Mouse (Mus musculus): ENCODE results near the gene Cfap65.

Gene Cfap65

DNA sequence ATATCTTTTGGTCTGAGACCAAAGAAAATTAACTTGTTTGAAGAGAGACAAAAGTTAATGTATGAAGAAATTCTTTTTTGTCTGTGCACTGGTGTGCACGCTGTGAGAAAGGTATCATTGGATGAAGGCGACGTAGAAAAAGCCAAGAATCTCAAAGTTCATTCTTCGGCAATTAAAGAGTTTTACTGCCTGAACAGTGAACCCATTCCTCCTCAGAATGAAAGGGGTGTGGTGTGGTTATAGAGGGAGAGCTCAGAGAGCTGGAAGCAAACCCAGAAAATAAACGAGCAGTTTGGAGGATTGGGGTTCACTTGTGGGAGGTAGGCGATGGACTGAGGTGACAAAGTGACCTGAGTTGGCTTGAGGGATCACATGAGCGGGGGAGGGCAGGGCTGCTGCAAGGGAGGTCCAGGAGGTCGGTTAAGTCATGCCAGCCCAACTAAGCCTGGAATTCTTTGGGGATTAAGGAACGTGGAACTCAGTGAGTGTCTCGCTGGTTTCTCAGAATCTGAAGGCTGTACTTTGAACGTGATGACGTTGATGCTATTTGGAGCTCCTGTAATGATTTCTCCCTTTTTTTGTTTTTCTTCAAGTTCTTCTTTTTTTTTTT, 927 bp upstream of the Cfap65 start:
- peak; percentile 71 for DNase-seq

DNA sequence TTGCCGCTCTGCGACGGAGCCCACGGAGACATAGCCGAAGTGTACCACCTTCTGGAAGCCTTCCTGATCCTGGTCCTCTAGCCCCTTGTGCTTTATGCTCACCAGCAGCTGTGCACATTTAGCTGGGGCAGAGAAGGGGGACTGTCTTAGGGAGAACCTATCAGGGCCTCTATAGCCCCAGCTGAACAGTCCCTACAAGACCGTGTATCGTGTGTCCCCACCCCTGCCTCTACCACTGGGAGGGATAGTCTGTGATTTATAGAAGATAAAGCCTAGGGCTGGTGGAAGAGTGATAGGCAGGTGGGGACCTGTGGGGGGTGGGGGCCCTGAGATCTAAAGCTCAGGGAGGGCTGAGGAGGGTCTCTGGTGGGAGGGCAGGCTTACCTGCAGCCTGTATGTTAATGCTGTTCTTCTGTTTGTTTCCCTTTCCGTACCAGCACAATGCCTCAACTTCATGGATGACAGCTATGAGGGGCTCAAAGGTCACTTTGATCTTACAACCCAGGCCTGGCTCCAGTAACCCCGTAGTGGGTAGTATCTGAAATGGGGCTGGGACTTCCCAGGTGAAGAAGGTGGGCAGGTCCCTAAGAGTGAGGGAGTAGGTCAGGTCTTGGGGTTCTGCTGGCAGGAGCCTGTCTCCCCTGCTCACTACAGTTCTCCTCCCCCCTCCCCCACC, 7.6 kb downstream of the Cfap65 start:
- DNase-seq: no peak

DNA sequence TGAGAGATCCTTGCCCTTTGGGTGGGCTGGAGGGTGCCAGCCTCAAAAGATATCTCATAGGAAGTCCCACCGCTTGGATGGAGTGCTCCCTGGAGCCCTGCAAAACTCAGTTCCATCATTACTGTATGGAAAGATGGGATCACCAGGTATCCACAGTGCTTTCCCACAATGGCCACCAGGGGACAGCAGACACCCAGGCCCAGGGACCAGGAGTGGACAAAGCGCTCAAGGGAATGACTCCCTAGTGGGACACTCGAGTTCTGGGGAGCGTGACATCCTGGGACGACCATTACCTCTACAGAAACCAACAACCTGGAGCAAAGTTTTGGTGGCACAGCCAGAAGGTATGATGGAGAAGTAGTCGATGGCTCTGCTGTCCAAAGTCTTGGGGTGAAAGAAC, 8.7 kb downstream of the Cfap65 start:
- peak; percentile 73 for DNase-seq

DNA sequence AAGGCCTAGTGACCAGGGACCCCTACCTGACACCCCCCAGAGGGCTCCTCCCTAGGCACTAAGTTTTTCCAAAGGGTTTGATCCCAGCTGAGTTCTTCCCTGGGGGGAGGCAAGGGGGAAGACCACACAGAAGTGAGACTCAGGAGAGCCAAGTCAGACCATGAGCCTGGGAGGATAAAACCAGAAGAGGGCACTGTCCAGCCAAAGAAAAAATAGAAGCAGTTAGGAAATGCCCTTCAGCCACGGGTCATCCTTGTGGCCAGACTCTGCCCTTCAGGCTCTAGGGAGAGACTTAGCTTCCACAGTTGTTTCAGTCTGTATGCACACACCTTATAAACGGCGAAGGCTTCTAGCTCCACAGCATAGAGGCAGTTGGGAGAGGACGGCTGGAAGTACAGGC, 10.9 kb downstream of the Cfap65 start:
- no peak for DNase-seq

DNA sequence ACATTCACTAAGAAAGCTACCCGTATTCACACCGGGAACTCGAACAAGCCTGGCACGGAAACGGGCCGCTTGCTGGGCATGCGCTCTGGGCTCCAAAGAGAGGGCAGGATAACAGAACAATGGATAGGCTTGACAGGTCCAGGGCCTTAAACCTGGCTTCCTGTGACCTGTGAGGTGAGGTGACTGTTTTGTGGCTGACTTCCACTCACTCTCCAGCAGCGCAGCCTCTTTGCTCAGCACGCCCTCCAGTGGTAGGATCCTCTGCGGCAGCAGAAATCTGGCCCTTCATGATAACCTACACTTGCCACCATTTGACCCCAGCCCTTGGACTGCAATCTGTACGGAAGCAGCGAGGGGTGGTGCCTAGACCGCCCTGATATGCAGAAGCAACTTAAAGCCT, 19.7 kb downstream of the Cfap65 start:
- peak; percentile 36 for DNase-seq

DNA sequence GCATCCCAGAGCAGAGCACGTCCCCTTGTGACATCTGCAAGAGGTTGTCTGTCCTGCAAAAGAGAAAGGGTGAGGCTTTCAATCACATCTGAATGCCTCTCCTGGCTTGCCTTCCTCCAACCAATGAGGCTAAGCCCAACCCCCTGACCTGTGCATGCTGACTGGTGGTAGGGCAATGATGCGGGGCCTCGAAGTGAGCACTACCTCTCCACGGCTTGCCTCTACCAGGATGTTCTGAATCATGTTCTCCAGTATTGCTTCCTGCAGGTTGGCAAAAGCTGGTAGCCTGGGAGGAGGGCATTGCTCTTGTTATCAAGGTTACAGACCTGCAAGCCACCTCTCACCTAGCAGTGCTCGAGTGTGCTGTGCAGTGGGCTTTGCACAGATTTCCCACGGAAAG, 33.2 kb downstream of the Cfap65 start:
- no peak for DNase-seq

DNA sequence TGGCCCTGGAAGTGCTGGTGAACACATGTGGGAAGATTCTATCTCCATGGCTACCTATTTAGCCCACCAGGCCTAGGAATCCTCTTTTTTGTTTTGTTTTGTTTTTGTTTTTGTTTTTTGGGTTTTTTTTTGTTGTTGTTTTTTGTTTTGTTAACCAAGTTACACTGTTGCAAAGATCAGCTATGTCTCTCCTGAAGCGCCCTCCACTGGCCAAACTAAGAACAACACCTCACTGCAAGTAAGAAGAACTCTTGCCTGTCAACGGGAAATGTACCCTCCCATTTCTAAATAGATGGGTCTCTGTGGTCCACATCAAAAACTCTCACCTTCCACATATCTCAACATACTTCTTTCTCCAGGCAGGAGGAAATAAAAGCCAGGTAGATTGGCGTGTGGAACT, 33.7 kb downstream of the Cfap65 start:
- DNase-seq: peak; percentile 51

DNA sequence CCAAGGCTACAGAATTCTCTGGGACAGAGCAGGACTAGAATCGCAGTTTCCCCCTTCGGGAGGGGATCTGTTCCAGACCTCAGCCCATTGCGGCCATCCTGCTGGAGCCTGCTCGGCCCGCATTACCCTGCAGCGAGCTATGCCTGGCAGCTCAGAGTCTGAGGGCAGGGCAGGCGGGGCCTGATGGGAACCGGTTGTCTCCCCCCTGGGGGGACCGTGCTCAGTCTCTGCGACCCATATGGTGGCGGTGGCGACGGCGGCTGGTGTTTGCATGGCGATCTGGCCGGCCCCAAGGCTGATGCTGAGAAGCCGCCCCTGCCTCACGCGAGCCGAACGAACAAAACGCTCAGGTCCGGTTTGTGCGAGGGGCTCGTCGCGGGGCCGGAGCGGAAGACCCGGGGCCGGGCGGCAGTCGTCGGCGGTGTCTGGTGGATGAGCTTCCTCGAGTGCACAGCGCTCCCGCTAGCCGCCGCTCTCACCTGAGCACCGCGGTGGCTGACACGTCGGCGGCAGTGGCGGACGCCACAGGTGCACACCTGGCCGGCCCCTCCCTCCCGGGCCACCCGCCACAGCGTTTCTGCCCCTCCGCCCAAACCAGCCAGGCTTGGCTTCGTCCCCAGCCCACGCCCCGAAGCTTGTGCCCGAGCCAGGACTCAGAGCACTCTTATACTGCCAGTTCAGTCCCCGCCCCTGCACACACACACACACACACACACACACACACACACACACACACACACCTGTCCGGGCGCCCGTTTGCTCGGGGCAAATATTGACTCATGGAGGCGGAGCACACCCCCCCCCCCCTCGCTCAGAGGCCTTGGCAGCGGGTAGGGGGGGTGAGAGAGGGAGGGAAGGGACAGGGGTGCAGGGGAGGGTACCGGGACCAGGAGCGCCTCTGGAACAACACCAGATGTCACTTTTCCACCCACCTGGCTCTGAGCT, 34.8 kb downstream of the Cfap65 start:
- peak; percentile 59 for DNase-seq

DNA sequence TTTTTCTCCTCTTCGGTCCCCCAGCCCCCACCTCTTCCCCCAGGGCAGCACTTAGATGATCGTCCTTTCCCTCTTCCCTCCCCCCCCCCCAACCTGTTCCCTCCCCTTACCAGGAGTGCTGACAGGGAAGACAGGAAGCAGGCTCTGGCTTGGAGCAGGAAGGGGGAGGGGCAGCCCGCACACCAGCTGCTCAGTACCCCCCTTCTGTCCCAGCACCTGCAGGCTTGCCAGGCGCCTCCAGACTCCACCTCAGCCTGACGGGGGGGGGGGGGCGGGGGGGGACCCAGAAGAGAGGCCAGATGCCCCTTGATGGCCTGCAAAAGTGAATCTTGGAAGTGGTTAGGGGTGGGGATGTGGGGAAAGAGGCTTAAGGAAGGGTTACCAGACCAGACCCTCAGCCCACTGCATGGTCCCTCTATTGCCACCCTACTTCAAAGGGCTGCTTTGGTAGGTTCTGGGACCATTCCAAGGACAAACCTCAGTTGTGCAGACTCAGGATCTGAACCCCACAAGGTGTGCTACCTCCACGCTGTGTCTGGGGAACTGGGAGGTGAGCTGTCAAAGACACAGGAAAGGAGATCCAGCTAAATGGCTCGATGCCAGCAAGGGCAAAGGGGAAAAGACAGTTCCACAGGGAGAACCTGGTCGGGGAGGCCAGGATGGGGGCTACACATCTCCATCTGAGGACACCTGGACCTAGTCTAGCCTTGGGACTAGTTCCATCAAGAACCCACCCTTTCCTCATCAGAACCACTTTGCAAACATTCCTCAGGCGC, 36.6 kb downstream of the Cfap65 start:
- peak; percentile 38 for DNase-seq

DNA sequence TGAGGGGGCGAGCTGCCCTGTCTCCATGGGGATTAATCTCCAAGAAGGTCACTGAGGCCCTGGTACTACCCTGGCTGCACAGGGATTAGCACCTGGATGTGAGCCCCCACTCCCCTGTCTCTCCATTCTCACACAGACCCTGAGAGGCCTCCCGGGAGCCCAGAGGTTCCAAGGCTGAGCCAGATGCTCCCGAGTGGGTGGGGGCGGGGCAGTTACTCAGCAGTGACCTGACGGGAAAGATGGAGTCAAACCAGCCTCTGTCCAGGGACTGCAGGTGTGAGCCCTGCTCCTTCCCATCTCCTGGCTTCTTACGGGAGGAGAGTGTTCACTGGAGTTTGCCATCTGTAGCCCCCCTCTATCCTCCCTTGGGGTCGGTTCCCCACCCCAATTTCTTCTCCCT, 37.4 kb downstream of the Cfap65 start:
- no peak for DNase-seq

DNA sequence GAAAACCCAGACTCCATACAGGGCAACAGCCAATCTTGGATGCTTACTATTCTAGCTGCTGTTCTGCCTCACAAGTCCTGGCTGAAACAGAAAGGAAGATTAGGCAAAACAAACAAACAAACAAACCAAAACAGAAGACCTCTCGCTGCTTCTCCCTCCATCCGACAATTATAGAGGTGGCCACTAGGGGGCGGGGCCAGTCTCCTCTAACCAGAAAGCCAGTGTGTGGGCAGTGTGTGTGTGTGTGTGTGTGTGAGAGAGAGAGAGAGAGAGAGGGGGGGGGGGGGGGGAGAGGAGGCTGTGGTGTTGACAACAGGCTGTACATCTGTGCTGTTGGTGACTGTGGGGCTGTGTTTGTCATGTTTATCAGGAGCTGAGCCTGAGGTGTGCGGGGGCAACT, 40.4 kb downstream of the Cfap65 start:
- peak; percentile 56 for DNase-seq

DNA sequence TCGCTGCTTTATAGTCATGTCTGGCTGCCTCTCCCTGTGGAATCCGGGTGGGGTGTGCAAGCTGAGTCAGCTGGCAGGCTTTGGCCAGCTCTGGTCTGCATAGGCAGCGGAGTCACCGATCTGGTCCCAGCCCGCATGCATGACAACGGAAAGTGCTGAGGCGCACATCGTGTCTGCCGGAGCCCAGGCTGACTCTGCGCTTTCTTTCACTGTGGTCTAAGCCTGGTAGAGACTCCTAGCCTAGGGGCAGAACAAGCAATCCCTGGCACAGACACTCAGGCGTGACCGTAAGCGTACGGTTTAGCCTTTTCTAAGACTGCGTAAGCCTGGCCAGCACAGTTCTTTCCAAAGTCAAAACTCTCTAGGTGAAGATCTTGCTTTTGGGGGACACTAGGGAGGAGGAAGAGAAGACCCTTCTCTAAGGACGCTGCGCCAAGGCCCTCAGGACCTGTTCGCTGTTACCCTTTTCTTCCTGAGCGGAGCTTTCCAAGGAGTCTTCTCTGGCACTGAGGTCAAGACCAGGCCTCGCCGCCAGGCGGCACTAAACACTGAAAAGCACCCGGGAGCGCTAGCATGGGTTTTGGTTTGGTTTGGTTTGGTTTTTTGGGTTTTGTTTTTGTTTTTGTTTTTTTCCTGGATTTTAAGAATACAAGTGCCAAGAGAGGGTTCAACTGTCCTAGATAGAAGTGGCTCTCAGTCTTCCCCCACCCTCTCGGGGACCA, 42.1 kb downstream of the Cfap65 start, which contains the start of gene Cryba2:
TSS of gene Cryba2 (minus strand) at position 10 of the 722 bp plus-strand sequence.
- DNase-seq: peak; percentile 52

DNA sequence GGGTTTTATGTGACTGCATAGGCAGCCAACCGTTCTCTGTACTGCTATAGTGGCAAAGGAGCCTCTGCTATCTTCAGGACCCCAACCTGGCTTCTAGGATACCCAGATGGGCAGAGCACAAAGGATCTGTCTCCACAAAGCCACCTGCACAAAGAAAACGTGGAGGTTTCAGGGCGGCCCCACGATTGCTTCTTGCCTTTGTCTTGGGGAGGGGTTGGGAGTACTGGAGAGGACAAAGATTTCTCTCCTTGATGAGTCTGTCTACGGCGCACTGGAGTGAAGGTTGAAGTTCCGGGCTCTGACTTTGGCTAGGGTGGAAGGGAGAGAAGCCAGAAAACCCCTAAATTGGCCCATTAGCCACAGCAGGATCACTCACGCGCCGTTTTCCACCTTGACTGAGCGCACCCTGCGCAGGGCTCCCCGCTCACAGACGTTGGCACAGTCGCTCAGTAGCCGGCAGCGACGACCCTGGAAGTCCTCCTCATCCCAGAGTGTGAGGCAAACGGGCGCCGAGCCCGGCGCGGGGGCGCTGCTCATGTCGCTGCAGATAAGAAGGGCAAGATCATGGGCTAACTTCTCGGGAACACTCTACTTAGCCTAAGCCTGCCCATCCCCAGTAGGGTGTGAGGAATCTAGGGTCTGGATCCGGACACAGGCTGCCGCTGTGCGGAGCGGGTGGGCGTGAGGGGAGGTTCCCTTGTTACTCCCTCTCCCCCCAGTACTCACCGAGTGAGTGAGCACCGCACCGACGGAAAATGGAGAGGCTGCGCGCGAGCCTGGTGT, 42.9 kb downstream of the Cfap65 start:
- no peak for DNase-seq

DNA sequence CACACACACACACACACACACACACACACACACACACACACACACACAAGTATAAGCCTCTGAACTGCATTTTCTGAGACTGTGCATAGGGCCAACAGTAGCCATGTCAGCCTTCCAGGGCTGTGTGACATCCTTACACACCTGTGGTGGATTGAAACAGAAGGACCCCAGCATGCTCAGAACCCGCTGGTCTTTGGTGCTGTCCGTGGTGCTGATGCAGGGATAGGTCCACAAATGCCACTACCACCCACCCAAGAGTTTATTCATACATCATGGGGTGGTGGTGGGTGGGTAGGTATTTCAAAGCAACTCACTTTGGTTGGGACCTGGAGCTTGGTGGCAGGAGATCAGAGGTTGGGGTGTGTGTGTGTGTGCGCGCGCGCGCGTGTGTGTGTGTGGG, 43.9 kb downstream of the Cfap65 start:
- peak; percentile 44 for DNase-seq

DNA sequence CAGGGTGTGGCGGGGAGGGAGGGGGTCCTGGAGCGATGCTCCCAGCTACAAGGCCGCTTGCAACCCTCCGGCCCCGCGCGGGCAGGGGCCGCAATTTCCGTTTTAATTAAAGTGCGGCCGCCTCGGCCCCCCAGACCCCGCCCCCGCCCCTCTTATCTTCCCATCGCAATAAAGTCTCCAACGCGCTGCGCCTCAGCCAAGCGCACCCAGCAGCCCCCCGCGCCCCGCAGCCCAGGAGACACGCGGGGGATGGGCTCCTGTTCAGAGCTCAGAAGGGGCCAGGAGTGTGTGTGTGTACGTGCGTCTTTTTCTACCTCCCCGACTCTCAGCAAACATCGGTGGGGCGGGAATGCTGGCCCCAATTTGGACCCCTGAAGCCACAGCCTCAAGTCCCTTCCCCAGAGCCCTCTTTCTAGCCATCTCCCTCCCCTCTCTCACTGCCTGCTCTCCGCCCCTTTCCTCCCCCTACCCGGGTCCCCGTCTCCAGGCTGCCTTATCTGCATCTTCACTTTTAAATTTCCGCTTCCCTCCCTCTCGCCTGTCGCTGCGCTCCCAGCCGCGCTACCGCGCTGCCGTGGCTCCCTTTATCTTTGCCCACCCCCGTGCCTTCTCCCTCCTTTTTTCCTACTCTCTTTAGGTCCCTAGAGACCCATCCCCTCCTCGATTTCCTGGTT, 49.9 kb downstream of the Cfap65 start, which contains the start of gene Fev:
TSS of gene Fev (minus strand) at position 51 of the 674 bp plus-strand sequence.
- no peak for DNase-seq

DNA sequence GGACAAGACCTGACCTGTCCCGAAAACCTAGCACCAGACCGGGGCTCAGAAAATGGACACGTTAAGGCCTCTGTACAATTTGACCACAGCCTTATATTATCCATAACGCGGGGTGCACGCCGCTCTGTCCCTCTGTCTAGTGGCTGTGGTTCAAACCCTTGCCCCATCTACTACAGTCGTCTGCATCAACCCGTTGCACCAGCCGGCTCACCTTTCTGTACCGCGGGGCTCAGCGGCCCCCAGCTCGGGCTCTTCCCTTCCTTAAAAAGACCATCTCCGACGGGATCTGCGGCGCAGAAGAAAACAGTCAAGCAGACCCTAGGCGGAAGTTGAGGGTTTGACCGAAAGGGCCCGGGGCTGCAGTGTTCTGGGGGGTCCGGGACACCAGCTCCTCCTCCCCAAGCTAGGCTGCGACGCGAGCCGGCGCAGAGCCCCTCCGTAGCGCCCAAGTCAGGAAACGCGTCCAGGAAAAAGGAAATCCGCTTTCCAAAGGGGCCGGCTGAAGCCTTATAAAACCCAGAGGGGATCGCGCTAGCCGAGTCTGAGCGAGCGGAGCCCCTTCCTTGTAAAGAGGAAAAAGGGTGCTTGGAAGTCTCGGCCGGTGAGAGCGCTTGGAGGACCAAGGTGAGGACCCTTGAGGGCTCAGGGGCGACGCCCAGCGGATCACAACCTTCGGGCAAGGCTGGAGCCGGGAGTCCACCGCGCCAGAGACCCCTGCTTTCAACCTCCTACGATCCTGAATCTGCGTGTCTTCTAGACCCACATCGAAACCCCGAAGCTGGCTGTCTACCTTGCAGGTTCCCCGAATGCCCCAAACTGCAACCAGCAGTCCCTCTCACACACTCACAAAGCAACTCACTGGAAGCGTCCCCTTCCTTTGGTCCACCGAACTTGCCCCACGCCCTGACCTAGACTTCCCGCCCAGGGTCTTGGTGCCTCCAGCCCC, 50.9 kb downstream of the Cfap65 start:
- no peak for DNase-seq

DNA sequence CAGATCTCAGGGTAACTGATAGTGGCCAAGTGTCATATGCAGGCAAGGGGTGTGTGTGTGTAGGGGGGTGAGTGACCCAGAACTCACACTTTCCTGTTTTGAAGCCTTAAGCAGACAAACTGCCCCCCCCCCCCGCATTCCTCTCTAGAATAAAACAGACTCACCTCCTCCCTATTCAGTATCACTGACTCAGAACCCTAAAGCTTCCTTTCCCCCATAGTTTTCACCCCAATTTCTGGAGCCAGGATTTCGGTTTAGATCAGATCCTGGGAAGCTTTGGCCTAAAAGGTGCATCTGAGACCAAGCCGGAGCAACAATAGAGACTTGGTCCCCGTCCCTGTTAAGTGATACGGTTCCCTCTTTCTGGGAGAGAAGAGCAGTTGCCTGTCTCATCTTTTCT, 52.0 kb downstream of the Cfap65 start:
- no peak for DNase-seq

DNA sequence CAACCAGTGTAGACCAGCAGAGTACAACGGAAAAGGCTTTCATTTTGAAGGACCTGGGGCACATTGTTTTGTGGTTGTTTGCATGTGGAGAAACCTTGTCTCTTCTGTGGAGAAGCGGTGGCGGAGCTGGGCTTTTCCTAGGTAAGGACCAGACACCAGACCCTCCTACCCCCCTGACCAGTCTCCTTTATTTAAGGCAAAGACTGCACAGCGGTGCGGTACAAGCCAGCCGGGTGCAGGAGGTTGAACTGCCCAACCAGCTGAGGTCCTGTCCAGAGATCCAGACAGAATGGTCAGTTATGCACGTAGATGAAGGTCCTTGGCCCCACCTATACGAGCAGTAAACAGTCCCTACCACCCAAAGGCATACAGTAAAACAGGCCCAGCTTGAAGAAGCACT, 52.6 kb downstream of the Cfap65 start:
- no peak for DNase-seq

DNA sequence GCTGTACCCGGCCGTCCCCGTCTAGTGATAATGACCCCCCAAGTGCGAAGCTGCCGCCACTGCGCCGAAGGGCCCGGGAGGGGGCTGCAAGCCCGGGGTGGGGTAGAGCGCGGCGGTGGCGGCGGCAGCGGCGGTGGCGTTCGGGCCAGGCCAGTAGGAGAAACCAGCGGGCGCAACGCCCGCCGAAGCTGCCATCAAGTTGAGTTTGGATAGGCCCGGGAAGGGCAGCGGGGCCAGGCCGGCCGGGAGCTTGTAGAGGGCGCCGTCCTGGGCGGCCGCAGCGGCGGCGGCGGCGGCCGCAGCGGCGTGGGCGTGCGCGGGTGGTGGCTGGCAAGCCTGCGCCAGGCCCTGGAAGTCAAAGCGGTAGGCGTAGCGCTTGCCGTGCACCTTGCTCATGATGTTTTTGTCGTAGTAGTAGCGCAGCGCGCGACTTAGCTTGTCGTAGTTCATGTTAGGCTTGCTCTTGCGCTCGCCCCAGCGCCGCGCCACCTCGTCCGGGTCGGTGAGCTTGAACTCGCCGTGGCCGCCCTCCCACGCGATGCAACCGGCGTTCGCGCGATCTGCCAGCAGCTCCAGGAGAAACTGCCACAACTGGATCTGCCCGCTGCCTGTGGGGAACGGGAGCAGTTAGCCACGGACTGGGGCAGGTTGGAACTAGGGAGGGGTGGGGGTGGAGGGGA, 53.2 kb downstream of the Cfap65 start:
- DNase-seq: no peak
